Mouse (Mus musculus): ENCODE measurements around the gene Kcnip2. TPM values are rescaled to one million over a fixed set of nuclear protein-coding genes. Genes with fewer than 3 reads are reported as not detected.

The Kcnip2 gene
- polyA plus RNA-seq, 1 experiment from 2014 or later: 14.6 TPM

GRCm38 (mm10) chr19:45746153-45747020 is 69.5 kb downstream of the Kcnip2 start:
- no peak for ATAC-seq
- peaks cover 41% of the 10 kb centered on the region for H3K4me1 ChIP-seq (replicated peaks; ENCODE audit: control insufficient read depth, insufficient read depth, low read length)
- peaks cover 43% of the 10 kb centered on the region for H3K27me3 ChIP-seq (replicated peaks; ENCODE audit: control insufficient read depth, insufficient read depth, low read length)
- H3K4me3 ChIP-seq (replicated peaks; ENCODE audit: low read length): no peak overlapping the region
- no peak overlapping the region for H3K27ac ChIP-seq (ENCODE audit: low read length)
- H3K4me2 ChIP-seq (ENCODE audit: low read length): no peak overlapping the region
- no peaks in the 10 kb centered on the region for H3K36me3 ChIP-seq (ENCODE audit: control insufficient read depth, insufficient read depth)
- no peaks in the 10 kb centered on the region for H3K9me3 ChIP-seq (ENCODE audit: control insufficient read depth, low read length)
- WGBS: 12% methylated on average over 29 of the region's 29 CpGs
- no peak overlapping the region for H3K9ac ChIP-seq (replicated peaks; ENCODE audit: low read depth, low read length)

- Histone ChIP-seq H3K4me3 (replicated peaks; ENCODE audit: low read length) (no peak overlapping the region), H3K4me2 (ENCODE audit: low read length) (no peak overlapping the region), H3K9ac (replicated peaks; ENCODE audit: low read depth, low read length) (no peak overlapping the region), H3K27me3 (replicated peaks; ENCODE audit: control insufficient read depth, insufficient read depth, low read length) (peaks cover 49% of the 10 kb centered on the region), H3K4me1 (replicated peaks; ENCODE audit: control insufficient read depth, insufficient read depth, low read length) (peaks cover 41% of the 10 kb centered on the region), H3K27ac (ENCODE audit: low read length) (no peak overlapping the region), H3K36me3 (ENCODE audit: control insufficient read depth, insufficient read depth) (no peaks in the 10 kb centered on the region), H3K9me3 (ENCODE audit: control insufficient read depth, low read length) (no peaks in the 10 kb centered on the region)
- WGBS: 4% methylated on average over 32 of the region's 32 CpGs
- no peak for ATAC-seq
Observed at GRCm38 (mm10) chr19:45745344-45746152, 70.3 kb downstream of the Kcnip2 start.

- Histone ChIP-seq H3K9me3 (ENCODE audit: control insufficient read depth, low read length) (no peaks in the 10 kb centered on the region), H3K4me3 (replicated peaks; ENCODE audit: low read length) (no peak overlapping the region), H3K27me3 (replicated peaks; ENCODE audit: control insufficient read depth, insufficient read depth, low read length) (peaks cover 65% of the 10 kb centered on the region), H3K4me1 (replicated peaks; ENCODE audit: control insufficient read depth, insufficient read depth, low read length) (peaks cover 33% of the 10 kb centered on the region), H3K4me2 (ENCODE audit: low read length) (no peak overlapping the region), H3K27ac (ENCODE audit: low read length) (no peak overlapping the region), H3K9ac (replicated peaks; ENCODE audit: low read depth, low read length) (no peak overlapping the region), H3K36me3 (ENCODE audit: control insufficient read depth, insufficient read depth) (no peaks in the 10 kb centered on the region)
- ATAC-seq: no peak
- 14% methylated on average over 7 of the region's 7 CpGs for WGBS
Observed at GRCm38 (mm10) chr19:45743619-45744018, 72.2 kb downstream of the Kcnip2 start.

GRCm38 (mm10) chr19:45742984-45743575 is 72.8 kb downstream of the Kcnip2 start:
- ATAC-seq: no peak
- Histone ChIP-seq H3K9me3 (ENCODE audit: control insufficient read depth, low read length) (no peaks in the 10 kb centered on the region), H3K27me3 (replicated peaks; ENCODE audit: control insufficient read depth, insufficient read depth, low read length) (peaks cover 70% of the 10 kb centered on the region), H3K36me3 (ENCODE audit: control insufficient read depth, insufficient read depth) (no peaks in the 10 kb centered on the region), H3K4me1 (replicated peaks; ENCODE audit: control insufficient read depth, insufficient read depth, low read length) (peaks cover 28% of the 10 kb centered on the region), H3K27ac (ENCODE audit: low read length) (no peak overlapping the region), H3K4me2 (ENCODE audit: low read length) (peak overlapping the region; percentile 64), H3K4me3 (replicated peaks; ENCODE audit: low read length) (peak overlapping the region; percentile 40), H3K9ac (replicated peaks; ENCODE audit: low read depth, low read length) (no peak overlapping the region)
- 3% methylated on average over 20 of the region's 44 CpGs for WGBS

GRCm38 (mm10) chr19:45742218-45742983 is 73.5 kb downstream of the Kcnip2 start, which contains the start of gene Fgf8:
TSS of gene Fgf8 (minus strand) at chr19:45742915.
- Histone ChIP-seq H3K27me3 (replicated peaks; ENCODE audit: control insufficient read depth, insufficient read depth, low read length) (peaks cover 76% of the 10 kb centered on the region), H3K4me2 (ENCODE audit: low read length) (peak within 1 kb of the TSS; percentile 64), H3K4me1 (replicated peaks; ENCODE audit: control insufficient read depth, insufficient read depth, low read length) (peaks cover 28% of the 10 kb centered on the region), H3K9me3 (ENCODE audit: control insufficient read depth, low read length) (no peaks in the 10 kb centered on the region), H3K27ac (ENCODE audit: low read length) (no peak within 1 kb of the TSS), H3K9ac (replicated peaks; ENCODE audit: low read depth, low read length) (peak within 1 kb of the TSS; percentile 48; the same call in 1 of the 2 replicates), H3K4me3 (replicated peaks; ENCODE audit: low read length) (peak within 1 kb of the TSS; percentile 40), H3K36me3 (ENCODE audit: control insufficient read depth, insufficient read depth) (no peaks in the 10 kb centered on the region)
- ATAC-seq: no peak
- whole genome bisulfite sequencing: 0% methylated on average over 54 of the region's 68 CpGs

Other genes starting within 250 kb of the Kcnip2 start
- 3.2 and 5.7 TPM in 2 replicates for gene Fbxw4, start 155.7 kb downstream of the Kcnip2 start, polyA plus RNA-seq (2015; fragmentation: Nextera tagmentation; extraction: Ambion mirVana)
- 0.31 and 0.43 TPM in 2 replicates for gene Fgf8, start 73.1 kb downstream of the Kcnip2 start, polyA plus RNA-seq (2015; fragmentation: Nextera tagmentation; extraction: Ambion mirVana)
- gene Npm3, start 66.5 kb downstream of the Kcnip2 start, polyA plus RNA-seq (2015; fragmentation: Nextera tagmentation; extraction: Ambion mirVana): 6.7 and 10.6 TPM in 2 replicates
- 77.0 and 90.5 TPM in 2 replicates for gene Mgea5, start 32.2 kb downstream of the Kcnip2 start, polyA plus RNA-seq (2015; fragmentation: Nextera tagmentation; extraction: Ambion mirVana)
- 23.8 and 25.3 TPM in 2 replicates for gene Armh3, start 182.4 kb upstream of the Kcnip2 start, polyA plus RNA-seq (2015; fragmentation: Nextera tagmentation; extraction: Ambion mirVana)
- 3.4 and 3.7 TPM in 2 replicates for gene Hps6, start 187.4 kb upstream of the Kcnip2 start, polyA plus RNA-seq (2015; fragmentation: Nextera tagmentation; extraction: Ambion mirVana)
- gene Pprc1, start 228.8 kb upstream of the Kcnip2 start, polyA plus RNA-seq (2015; fragmentation: Nextera tagmentation; extraction: Ambion mirVana): 21.8 and 25.9 TPM in 2 replicates
- 120 and 130 TPM in 2 replicates for gene Ldb1, start 229.2 kb upstream of the Kcnip2 start, polyA plus RNA-seq (2015; fragmentation: Nextera tagmentation; extraction: Ambion mirVana)

All from forebrain, embryonic 16.5 days (tissue).